18 mouse cellular contexts compared by ENCODE assay signal in the genomic region with DNA sequence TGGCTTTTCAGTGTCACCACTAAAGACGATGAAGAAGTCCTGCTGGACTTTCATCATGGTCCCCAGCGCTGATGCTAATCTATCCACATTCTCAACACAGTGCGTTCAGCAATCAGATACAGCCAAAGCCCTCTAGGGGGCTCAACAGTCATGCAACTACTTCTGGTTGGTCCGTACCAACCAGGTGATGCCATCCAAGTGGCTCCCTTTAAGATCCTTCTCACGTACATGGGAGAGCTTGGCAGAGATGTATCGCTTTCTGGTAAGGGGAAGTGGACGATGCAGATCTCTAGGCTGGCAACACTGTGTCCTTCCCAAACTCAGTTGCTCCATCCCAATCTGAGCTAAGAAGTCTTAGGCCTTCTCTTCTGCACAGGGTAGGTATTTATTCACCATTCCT.
DNase-seq lines count a peak whose midpoint lies in the region; ATAC-seq and TF ChIP-seq lines count a peak whose summit lies in the region.
"Had no signal": no experiment of that assay in that cellular context is flagged by ENCODE, and none has a peak within 500 bp of the region (broad histone marks: within the 10 kb centered on the region; RNA-seq: fewer than 3 reads in every experiment).

No protein-coding gene starts in this region.

- no peak for DNase-seq in hindbrain, postnatal 0 days (ENCODE audit: low spot score)
- DNase-seq in hindbrain, embryonic 11.5 days (ENCODE audit: low spot score) = no peak
- DNase-seq in midbrain, embryonic 11.5 days (ENCODE audit: low spot score, missing footprints) = peak; percentile 57
- DNase-seq in R1 (ENCODE audit: low read depth, low spot score) = peak; percentile 45
- DNase-seq in urinary bladder, postnatal 36 days (ENCODE audit: low spot score in 2 of 2) = no peak
- DNase-seq in ovary, postnatal 14 days (ENCODE audit: low spot score) = no peak
- DNase-seq: adrenal gland, postnatal 25 days; kidney, adult 11 months; kidney, postnatal 14 days; liver, embryonic 13.5 days; lung, postnatal 10 days; spleen, adult 18-20 months had no signal

- no peak overlapping the region for H3K4me2 ChIP-seq in hindbrain, postnatal 0 days (ENCODE audit: low read depth, low read length)
- no peak overlapping the region for H3K4me2 ChIP-seq in hindbrain, embryonic 11.5 days (replicated peaks; ENCODE audit: low read depth, low read length)
- H3K4me2 ChIP-seq in midbrain, embryonic 11.5 days = no peak overlapping the region
- H3K4me2 ChIP-seq in midbrain, embryonic 15.5 days = no peak overlapping the region
- H3K4me2 ChIP-seq: embryonic facial prominence, embryonic 12.5 days; hindbrain, embryonic 12.5 days; liver, embryonic 13.5 days; midbrain, embryonic 12.5 days had no signal

- 90% methylated on average over 7 of the region's 7 CpGs for WGBS in hindbrain, postnatal 0 days
- 93% methylated on average over 7 of the region's 7 CpGs for WGBS in hindbrain, embryonic 11.5 days
- 88% methylated on average over 7 of the region's 7 CpGs for whole genome bisulfite sequencing in midbrain, embryonic 11.5 days
- WGBS in midbrain, embryonic 15.5 days = 93% methylated on average over 7 of the region's 7 CpGs

- ATAC-seq in hindbrain, postnatal 0 days = no peak
- ATAC-seq in hindbrain, embryonic 11.5 days (ENCODE audit: low FRiP score) = no peak
- no peak for ATAC-seq in midbrain, embryonic 11.5 days (ENCODE audit: low FRiP score)
- ATAC-seq in midbrain, embryonic 15.5 days (replicated peaks) = no peak

- no peak overlapping the region for H3K27ac ChIP-seq in hindbrain, postnatal 0 days
- no peak overlapping the region for H3K27ac ChIP-seq in hindbrain, embryonic 11.5 days (ENCODE audit: low read depth, low read length)
- H3K27ac ChIP-seq in midbrain, embryonic 11.5 days (ENCODE audit: low read depth, low read length) = no peak overlapping the region
- no peak overlapping the region for H3K27ac ChIP-seq in midbrain, embryonic 15.5 days
- H3K27ac ChIP-seq: embryonic facial prominence, embryonic 12.5 days; hindbrain, embryonic 12.5 days; limb, embryonic 10.5 days; liver, embryonic 13.5 days; midbrain, embryonic 12.5 days; stomach, postnatal 0 days had no signal

- no peaks in the 10 kb centered on the region for H3K4me1 ChIP-seq in hindbrain, postnatal 0 days (ENCODE audit: insufficient read depth, low read length)
- H3K4me1 ChIP-seq in hindbrain, embryonic 11.5 days (replicated peaks; ENCODE audit: control insufficient read depth, insufficient read depth, low read length) = no peaks in the 10 kb centered on the region
- H3K4me1 ChIP-seq in midbrain, embryonic 11.5 days (ENCODE audit: control insufficient read depth, insufficient read depth, low read length) = no peaks in the 10 kb centered on the region
- no peaks in the 10 kb centered on the region for H3K4me1 ChIP-seq in midbrain, embryonic 15.5 days
- H3K4me1 ChIP-seq: embryonic facial prominence, embryonic 12.5 days; hindbrain, embryonic 12.5 days; limb, embryonic 10.5 days; liver, embryonic 13.5 days; midbrain, embryonic 12.5 days had no signal

- H3K9ac ChIP-seq in hindbrain, postnatal 0 days (replicated peaks; ENCODE audit: low read length) = no peak overlapping the region
- no peak overlapping the region for H3K9ac ChIP-seq in hindbrain, embryonic 11.5 days (ENCODE audit: low read depth, low read length)
- H3K9ac ChIP-seq in midbrain, embryonic 11.5 days (ENCODE audit: low read length) = no peak overlapping the region
- no peak overlapping the region for H3K9ac ChIP-seq in midbrain, embryonic 15.5 days
- H3K9ac ChIP-seq: embryonic facial prominence, embryonic 12.5 days; hindbrain, embryonic 12.5 days; liver, embryonic 13.5 days; midbrain, embryonic 12.5 days had no signal

- TF ChIP-seq CTCF in hindbrain, postnatal 0 days (IDR thresholded peaks at IDR 0.05; ENCODE audit: low read depth) = peak; percentile 12; the same call in 1 of the 2 replicates

- H3K9me3 ChIP-seq in hindbrain, postnatal 0 days (ENCODE audit: low read length) = no peaks in the 10 kb centered on the region
- H3K9me3 ChIP-seq in hindbrain, embryonic 11.5 days (ENCODE audit: control insufficient read depth, low read length) = no peaks in the 10 kb centered on the region
- no peaks in the 10 kb centered on the region for H3K9me3 ChIP-seq in midbrain, embryonic 11.5 days (ENCODE audit: control insufficient read depth, low read length)
- no peaks in the 10 kb centered on the region for H3K9me3 ChIP-seq in midbrain, embryonic 15.5 days
- H3K9me3 ChIP-seq: hindbrain, embryonic 12.5 days; limb, embryonic 10.5 days; liver, embryonic 13.5 days; midbrain, embryonic 12.5 days had no signal

- H3K4me3 ChIP-seq in hindbrain, postnatal 0 days (ENCODE audit: low read length) = no peak overlapping the region
- no peak overlapping the region for H3K4me3 ChIP-seq in hindbrain, embryonic 11.5 days (ENCODE audit: low read depth, low read length)
- no peak overlapping the region for H3K4me3 ChIP-seq in midbrain, embryonic 11.5 days (ENCODE audit: low read depth, low read length)
- H3K4me3 ChIP-seq in midbrain, embryonic 15.5 days = no peak overlapping the region
- H3K4me3 ChIP-seq: embryonic facial prominence, embryonic 12.5 days; hindbrain, embryonic 12.5 days; limb, embryonic 10.5 days; liver, embryonic 13.5 days; midbrain, embryonic 12.5 days had no signal

- no peaks in the 10 kb centered on the region for H3K36me3 ChIP-seq in hindbrain, postnatal 0 days (ENCODE audit: insufficient read depth, low read length)
- H3K36me3 ChIP-seq in hindbrain, embryonic 11.5 days (ENCODE audit: control insufficient read depth, insufficient read depth, low read length) = no peaks in the 10 kb centered on the region
- no peaks in the 10 kb centered on the region for H3K36me3 ChIP-seq in midbrain, embryonic 11.5 days (ENCODE audit: control insufficient read depth, insufficient read depth, low read length)
- no peaks in the 10 kb centered on the region for H3K36me3 ChIP-seq in midbrain, embryonic 15.5 days (replicated peaks)
- H3K36me3 ChIP-seq: embryonic facial prominence, embryonic 12.5 days; hindbrain, embryonic 12.5 days; limb, embryonic 10.5 days; liver, embryonic 13.5 days; midbrain, embryonic 12.5 days had no signal

- H3K27me3 ChIP-seq in hindbrain, postnatal 0 days (ENCODE audit: insufficient read depth, low read length) = no peaks in the 10 kb centered on the region
- no peaks in the 10 kb centered on the region for H3K27me3 ChIP-seq in hindbrain, embryonic 11.5 days (ENCODE audit: control insufficient read depth, insufficient read depth, low read length)
- H3K27me3 ChIP-seq in midbrain, embryonic 11.5 days (ENCODE audit: control insufficient read depth, insufficient read depth, low read length) = no peaks in the 10 kb centered on the region
- H3K27me3 ChIP-seq in midbrain, embryonic 15.5 days (replicated peaks) = no peaks in the 10 kb centered on the region
- H3K27me3 ChIP-seq: embryonic facial prominence, embryonic 12.5 days; hindbrain, embryonic 12.5 days; liver, embryonic 13.5 days; midbrain, embryonic 12.5 days had no signal

Comparison
In these comparisons a context has a peak if more than half of its experiments do, and no peak if none do; other contexts are left out.
1. DNase-seq: peak in midbrain, embryonic 11.5 days (single experiment) and R1 (single experiment); none in hindbrain, postnatal 0 days (single experiment), hindbrain, embryonic 11.5 days (single experiment), urinary bladder, postnatal 36 days (0 of 2) and ovary, postnatal 14 days (single experiment).